Mouse (Mus musculus): ENCODE measurements at regions not wholly inside any gene's neighbourhood (a gene's known extent, or its start where the extent isn't known, plus 50 kb on each side); places are given as distances from the start of the nearest gene placed in this dataset.

GRCm38 (mm10) chr9:120869432-120870081 is 59.5 kb upstream of the Ctnnb1 start:
- DNase-seq (ENCODE audit: low read depth, low spot score): no peak
- no peak for TF ChIP-seq MYB (IDR thresholded peaks at IDR 0.05; ENCODE audit: low read depth, low read length)
- no peak for TF ChIP-seq TCF12 (IDR thresholded peaks at IDR 0.05; ENCODE audit: low read depth, low read length)
- no peak for TF ChIP-seq KAT2A (conservative IDR thresholded peaks at IDR 0.05; ENCODE audit: low read depth, low read length)
- no peak for TF ChIP-seq CHD2 (IDR thresholded peaks at IDR 0.05; ENCODE audit: low read length)
- H3K4me3 ChIP-seq (ENCODE audit: control insufficient read depth in 1 of 2, insufficient read depth in 1 of 2, low read depth in 2 of 2, low read length in 2 of 2): no peak overlapping the region
- H3K9me3 ChIP-seq (replicated peaks; ENCODE audit: insufficient read depth, low read length): no peaks in the 10 kb centered on the region
- H3K36me3 ChIP-seq (ENCODE audit: control insufficient read depth in 1 of 2, insufficient read depth in 2 of 2, low read length in 2 of 2): peaks cover 0 to 31% of the 10 kb centered on the region in 2 experiments; a peak in 2 of 4 replicates
- H3K9ac ChIP-seq (ENCODE audit: control insufficient read depth, low read depth, low read length, poor library complexity, severe bottlenecking): no peak overlapping the region
- H3K79me2 ChIP-seq (ENCODE audit: control insufficient read depth, insufficient read depth, low read length, poor library complexity): no peaks in the 10 kb centered on the region
- H3K27me3 ChIP-seq (ENCODE audit: control insufficient read depth in 1 of 2, insufficient read depth in 2 of 2, low read length in 2 of 2): no peaks in the 10 kb centered on the region
- H3K4me1 ChIP-seq (ENCODE audit: control insufficient read depth in 1 of 2, insufficient read depth in 2 of 2, low read length in 2 of 2): peaks cover 28 to 38% of the 10 kb centered on the region in 2 experiments
- no peak overlapping the region for H3K27ac ChIP-seq (ENCODE audit: control insufficient read depth, low read depth, low read length)

DNA sequence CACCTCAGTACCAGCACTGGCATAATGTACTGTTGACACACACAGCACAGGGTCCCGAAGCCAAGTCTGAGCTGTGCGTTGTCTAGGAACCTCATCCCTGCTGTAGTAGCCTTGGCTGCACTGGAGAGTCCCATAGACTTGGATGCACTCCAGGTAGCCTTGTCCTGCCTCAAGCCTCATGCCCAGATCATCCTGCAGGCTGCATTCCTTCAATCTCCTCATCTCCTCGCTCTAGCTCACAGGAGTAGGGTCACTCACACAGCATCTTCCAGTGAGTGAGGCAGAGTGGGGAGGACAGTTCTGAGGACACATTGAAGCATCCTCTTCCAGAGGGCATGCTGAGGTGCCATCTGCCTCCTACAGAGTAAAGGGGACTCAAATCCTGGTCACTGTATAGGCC is 55.7 kb upstream of the Ctnnb1 start:
- H3K4me1 ChIP-seq (ENCODE audit: control insufficient read depth in 1 of 2, insufficient read depth in 2 of 2, low read length in 2 of 2): peaks cover 14 to 27% of the 10 kb centered on the region in 2 experiments
- H3K36me3 ChIP-seq (ENCODE audit: control insufficient read depth in 1 of 2, insufficient read depth in 2 of 2, low read length in 2 of 2): peaks cover 0 to 22% of the 10 kb centered on the region in 2 experiments; a peak in 2 of 4 replicates
- H3K4me3 ChIP-seq (ENCODE audit: control insufficient read depth in 1 of 2, insufficient read depth in 1 of 2, low read depth in 2 of 2, low read length in 2 of 2): no peak overlapping the region
- no peak overlapping the region for H3K9ac ChIP-seq (ENCODE audit: control insufficient read depth, low read depth, low read length, poor library complexity, severe bottlenecking)
- no peak overlapping the region for H3K27ac ChIP-seq (ENCODE audit: control insufficient read depth, low read depth, low read length)
- H3K27me3 ChIP-seq (ENCODE audit: control insufficient read depth in 1 of 2, insufficient read depth in 2 of 2, low read length in 2 of 2): no peaks in the 10 kb centered on the region
- no peaks in the 10 kb centered on the region for H3K79me2 ChIP-seq (ENCODE audit: control insufficient read depth, insufficient read depth, low read length, poor library complexity)
- no peaks in the 10 kb centered on the region for H3K9me3 ChIP-seq (replicated peaks; ENCODE audit: insufficient read depth, low read length)
- no peak for DNase-seq (ENCODE audit: low read depth, low spot score)
- TF ChIP-seq CTCF (IDR thresholded peaks at IDR 0.05 in 2 of 3, conservative IDR thresholded peaks at IDR 0.05 in 1 of 3; ENCODE audit: control insufficient read depth in 1 of 3, insufficient read depth in 1 of 3, low read depth in 2 of 3, low read length in 3 of 3, poor library complexity in 1 of 3, severe bottlenecking in 1 of 3) (no peak), NRF1 (IDR thresholded peaks at IDR 0.05; ENCODE audit: insufficient read depth, low read depth, low read length, poor library complexity, severe bottlenecking) (no peak), MYC (IDR thresholded peaks at IDR 0.05; ENCODE audit: low read depth, low read length) (no peak), SMC3 (IDR thresholded peaks at IDR 0.05; ENCODE audit: low read depth, low read length) (no peak), EP300 (IDR thresholded peaks at IDR 0.05; ENCODE audit: low read depth in 1 of 2, low read length in 2 of 2) (no peak), SIN3A (IDR thresholded peaks at IDR 0.05; ENCODE audit: low read length) (no peak), USF1 (IDR thresholded peaks at IDR 0.05; ENCODE audit: low read depth, low read length) (no peak), POLR2A (IDR thresholded peaks at IDR 0.05; ENCODE audit: control insufficient read depth in 1 of 2, insufficient read depth in 1 of 2, low read depth in 1 of 2, low read length in 2 of 2, poor library complexity in 1 of 2) (no peak), MAZ (IDR thresholded peaks at IDR 0.05; ENCODE audit: low read depth, low read length) (no peak), E2F4 (IDR thresholded peaks at IDR 0.05; ENCODE audit: borderline replicate concordance, low read depth, low read length) (no peak), RCOR1 (IDR thresholded peaks at IDR 0.05; ENCODE audit: low read depth, low read length) (no peak)
